Mouse (Mus musculus): ENCODE results near the gene Diexf. TPM values are rescaled to one million over a fixed set of nuclear protein-coding genes. Genes with fewer than 3 reads are reported as not detected.

Diexf gene
- polyA plus RNA-seq, 1 experiment from 2014 or later: 12.6 TPM

- no peak overlapping the region for H3K4me3 ChIP-seq (ENCODE audit: low read depth, low read length)
- no peaks in the 10 kb centered on the region for H3K4me1 ChIP-seq (ENCODE audit: control insufficient read depth, insufficient read depth, low read length)
- H3K9ac ChIP-seq (replicated peaks; ENCODE audit: low read depth, low read length): no peak overlapping the region
- ATAC-seq (ENCODE audit: low read depth): no peak
- no peaks in the 10 kb centered on the region for H3K27me3 ChIP-seq (ENCODE audit: control insufficient read depth, insufficient read depth, low read length)
- no peaks in the 10 kb centered on the region for H3K36me3 ChIP-seq (ENCODE audit: control insufficient read depth, insufficient read depth, low read length)
- H3K9me3 ChIP-seq (ENCODE audit: control insufficient read depth, low read length): no peaks in the 10 kb centered on the region
- no peak overlapping the region for H3K4me2 ChIP-seq (ENCODE audit: low read depth, low read length)
- 83% methylated on average over 4 of the region's 4 CpGs for WGBS
- no peak overlapping the region for H3K27ac ChIP-seq (ENCODE audit: low read depth, low read length)
These were observed 15.0 kb upstream of the Diexf start for GRCm38 (mm10) chr1:193145101-193145500.

GRCm38 (mm10) chr1:193144516-193144915 lies 14.4 kb upstream of the Diexf start:
- Histone ChIP-seq H3K36me3 (ENCODE audit: control insufficient read depth, insufficient read depth, low read length) (no peaks in the 10 kb centered on the region), H3K27me3 (ENCODE audit: control insufficient read depth, insufficient read depth, low read length) (no peaks in the 10 kb centered on the region), H3K27ac (ENCODE audit: low read depth, low read length) (no peak overlapping the region), H3K4me1 (ENCODE audit: control insufficient read depth, insufficient read depth, low read length) (no peaks in the 10 kb centered on the region), H3K4me3 (ENCODE audit: low read depth, low read length) (no peak overlapping the region), H3K9me3 (ENCODE audit: control insufficient read depth, low read length) (no peaks in the 10 kb centered on the region), H3K4me2 (ENCODE audit: low read depth, low read length) (no peak overlapping the region), H3K9ac (replicated peaks; ENCODE audit: low read depth, low read length) (no peak overlapping the region)
- 89% methylated on average over 6 of the region's 6 CpGs for WGBS
- ATAC-seq (ENCODE audit: low read depth): no peak

GRCm38 (mm10) chr1:193142517-193143062 lies 12.5 kb upstream of the Diexf start:
- H3K9me3 ChIP-seq (ENCODE audit: control insufficient read depth, low read length): no peaks in the 10 kb centered on the region
- no peak overlapping the region for H3K4me3 ChIP-seq (ENCODE audit: low read depth, low read length)
- WGBS: 89% methylated on average over 8 of the region's 8 CpGs
- H3K27ac ChIP-seq (ENCODE audit: low read depth, low read length): no peak overlapping the region
- no peak for ATAC-seq (ENCODE audit: low read depth)
- H3K4me1 ChIP-seq (ENCODE audit: control insufficient read depth, insufficient read depth, low read length): no peaks in the 10 kb centered on the region
- H3K9ac ChIP-seq (replicated peaks; ENCODE audit: low read depth, low read length): no peak overlapping the region
- no peaks in the 10 kb centered on the region for H3K27me3 ChIP-seq (ENCODE audit: control insufficient read depth, insufficient read depth, low read length)
- H3K36me3 ChIP-seq (ENCODE audit: control insufficient read depth, insufficient read depth, low read length): no peaks in the 10 kb centered on the region
- H3K4me2 ChIP-seq (ENCODE audit: low read depth, low read length): no peak overlapping the region

- Histone ChIP-seq H3K4me2 (ENCODE audit: low read depth, low read length) (no peak overlapping the region), H3K4me3 (ENCODE audit: low read depth, low read length) (no peak overlapping the region), H3K9me3 (ENCODE audit: control insufficient read depth, low read length) (no peaks in the 10 kb centered on the region), H3K27me3 (ENCODE audit: control insufficient read depth, insufficient read depth, low read length) (no peaks in the 10 kb centered on the region), H3K9ac (replicated peaks; ENCODE audit: low read depth, low read length) (no peak overlapping the region), H3K4me1 (ENCODE audit: control insufficient read depth, insufficient read depth, low read length) (no peaks in the 10 kb centered on the region), H3K27ac (ENCODE audit: low read depth, low read length) (no peak overlapping the region), H3K36me3 (ENCODE audit: control insufficient read depth, insufficient read depth, low read length) (no peaks in the 10 kb centered on the region)
- no peak for ATAC-seq (ENCODE audit: low read depth)
- WGBS: 80% methylated on average over 7 of the region's 7 CpGs
These were observed 11.0 kb upstream of the Diexf start for GRCm38 (mm10) chr1:193141118-193141517.

GRCm38 (mm10) chr1:193138669-193139068 lies 8.6 kb upstream of the Diexf start:
- Histone ChIP-seq H3K27ac (ENCODE audit: low read depth, low read length) (no peak overlapping the region), H3K27me3 (ENCODE audit: control insufficient read depth, insufficient read depth, low read length) (no peaks in the 10 kb centered on the region), H3K9ac (replicated peaks; ENCODE audit: low read depth, low read length) (no peak overlapping the region), H3K4me1 (ENCODE audit: control insufficient read depth, insufficient read depth, low read length) (no peaks in the 10 kb centered on the region), H3K4me2 (ENCODE audit: low read depth, low read length) (no peak overlapping the region), H3K36me3 (ENCODE audit: control insufficient read depth, insufficient read depth, low read length) (no peaks in the 10 kb centered on the region), H3K9me3 (ENCODE audit: control insufficient read depth, low read length) (no peaks in the 10 kb centered on the region), H3K4me3 (ENCODE audit: low read depth, low read length) (no peak overlapping the region)
- no peak for ATAC-seq (ENCODE audit: low read depth)
- 54% methylated on average over 3 of the region's 3 CpGs for WGBS

GRCm38 (mm10) chr1:193138087-193138486 lies 8.0 kb upstream of the Diexf start:
- H3K4me2 ChIP-seq (ENCODE audit: low read depth, low read length): no peak overlapping the region
- no peaks in the 10 kb centered on the region for H3K9me3 ChIP-seq (ENCODE audit: control insufficient read depth, low read length)
- no peak for ATAC-seq (ENCODE audit: low read depth)
- no peaks in the 10 kb centered on the region for H3K4me1 ChIP-seq (ENCODE audit: control insufficient read depth, insufficient read depth, low read length)
- H3K9ac ChIP-seq (replicated peaks; ENCODE audit: low read depth, low read length): no peak overlapping the region
- H3K36me3 ChIP-seq (ENCODE audit: control insufficient read depth, insufficient read depth, low read length): no peaks in the 10 kb centered on the region
- 40% methylated on average over 7 of the region's 7 CpGs for WGBS
- H3K27ac ChIP-seq (ENCODE audit: low read depth, low read length): no peak overlapping the region
- no peak overlapping the region for H3K4me3 ChIP-seq (ENCODE audit: low read depth, low read length)
- no peaks in the 10 kb centered on the region for H3K27me3 ChIP-seq (ENCODE audit: control insufficient read depth, insufficient read depth, low read length)

- Histone ChIP-seq H3K4me1 (ENCODE audit: control insufficient read depth, insufficient read depth, low read length) (peaks cover 6% of the 10 kb centered on the region), H3K4me3 (ENCODE audit: low read depth, low read length) (no peak overlapping the region), H3K27me3 (ENCODE audit: control insufficient read depth, insufficient read depth, low read length) (no peaks in the 10 kb centered on the region), H3K9me3 (ENCODE audit: control insufficient read depth, low read length) (no peaks in the 10 kb centered on the region), H3K27ac (ENCODE audit: low read depth, low read length) (no peak overlapping the region), H3K9ac (replicated peaks; ENCODE audit: low read depth, low read length) (no peak overlapping the region), H3K4me2 (ENCODE audit: low read depth, low read length) (no peak overlapping the region), H3K36me3 (ENCODE audit: control insufficient read depth, insufficient read depth, low read length) (no peaks in the 10 kb centered on the region)
- ATAC-seq (ENCODE audit: low read depth): no peak
- WGBS: 84% methylated on average over 1 of the region's 1 CpGs
These were observed 3.7 kb upstream of the Diexf start for GRCm38 (mm10) chr1:193133726-193134125.

GRCm38 (mm10) chr1:193132385-193132784 lies 2.3 kb upstream of the Diexf start:
- Histone ChIP-seq H3K4me1 (ENCODE audit: control insufficient read depth, insufficient read depth, low read length) (peaks cover 7% of the 10 kb centered on the region), H3K9me3 (ENCODE audit: control insufficient read depth, low read length) (no peaks in the 10 kb centered on the region), H3K27me3 (ENCODE audit: control insufficient read depth, insufficient read depth, low read length) (no peaks in the 10 kb centered on the region), H3K4me2 (ENCODE audit: low read depth, low read length) (no peak overlapping the region), H3K36me3 (ENCODE audit: control insufficient read depth, insufficient read depth, low read length) (no peaks in the 10 kb centered on the region), H3K4me3 (ENCODE audit: low read depth, low read length) (no peak overlapping the region), H3K27ac (ENCODE audit: low read depth, low read length) (no peak overlapping the region), H3K9ac (replicated peaks; ENCODE audit: low read depth, low read length) (no peak overlapping the region)
- no peak for ATAC-seq (ENCODE audit: low read depth)

GRCm38 (mm10) chr1:193131311-193131948 lies 1.4 kb upstream of the Diexf start:
- no peak for ATAC-seq (ENCODE audit: low read depth)

More at GRCm38 (mm10) chr1:193131311-193131948, 1.4 kb upstream of the Diexf start:
- H3K36me3 ChIP-seq (ENCODE audit: control insufficient read depth, insufficient read depth, low read length): no peaks in the 10 kb centered on the region; the same call in 1 of the 2 replicates
- WGBS: 67% methylated on average over 6 of the region's 6 CpGs
- peaks cover 7% of the 10 kb centered on the region for H3K4me1 ChIP-seq (ENCODE audit: control insufficient read depth, insufficient read depth, low read length)
- no peak overlapping the region for H3K4me3 ChIP-seq (ENCODE audit: low read depth, low read length)
- H3K4me2 ChIP-seq (ENCODE audit: low read depth, low read length): no peak overlapping the region
- no peak overlapping the region for H3K9ac ChIP-seq (replicated peaks; ENCODE audit: low read depth, low read length)
- H3K27me3 ChIP-seq (ENCODE audit: control insufficient read depth, insufficient read depth, low read length): no peaks in the 10 kb centered on the region
- no peak overlapping the region for H3K27ac ChIP-seq (ENCODE audit: low read depth, low read length)
- H3K9me3 ChIP-seq (ENCODE audit: control insufficient read depth, low read length): no peaks in the 10 kb centered on the region
